Mouse (Mus musculus) liver, embryonic 14.5 days (tissue): ENCODE data around the gene Sult1b1. TPM values are rescaled to one million over a fixed set of nuclear protein-coding genes. Genes with fewer than 3 reads are reported as not detected.
"Not testable (repeated sequence)": the region's sequence is repeated elsewhere in the genome, so short reads cannot be mapped to it uniquely, and the experiment has no call there.

Source experiments
- ATAC-seq: fragments of 200-750 bp; cut with Nextera tagmentation; 2 replicates; pipeline ENCODE4 v1.8.0; 2017; ENCODE audit warnings: moderate number of reproducible peaks, mild to moderate bottlenecking, moderate library complexity; ENCODE audit not compliant: insufficient read depth
- DNase-seq, 3 experiments: peaks; one replicate each; pipeline ENCODE4 v3.0.0-alpha.2; 2012 to 2013; ENCODE audit warnings: low read depth in 3 of 3, low spot score in 3 of 3
- H3K27ac ChIP-seq: fragments of 300-500 bp; sonication (generic); 2 replicates; pipeline ENCODE4 v1.5.1; 2014; ENCODE audit warnings: moderate library complexity, mild to moderate bottlenecking, control low read depth, inconsistent platforms
- H3K27me3 ChIP-seq: fragments of 300-500 bp; sonication (generic); 2 replicates; pipeline ENCODE4 v1.6.1; 2014; ENCODE audit warnings: mild to moderate bottlenecking, low read length, moderate library complexity; ENCODE audit not compliant: control insufficient read depth, insufficient read depth
- H3K36me3 ChIP-seq: fragments of 300-500 bp; sonication (generic); replicated peaks from 2 replicates; pipeline ENCODE4 v1.6.1; 2014; ENCODE audit warnings: low read depth; ENCODE audit not compliant: control insufficient read depth, insufficient read depth
- H3K4me1 ChIP-seq, 2 experiments: fragments of 200-500 bp in 1 of 2; fragments of 300-500 bp in 1 of 2; sonication (generic) in 1 of 2; replicated peaks; 2 replicates each; pipeline ENCODE4 v1.6.1; 2012 to 2014; ENCODE audit warnings: antibody characterized with exemption in 1 of 2, inconsistent platforms in 1 of 2, low read length in 1 of 2; ENCODE audit not compliant: control insufficient read depth in 2 of 2, insufficient read depth in 2 of 2
- H3K4me2 ChIP-seq: fragments of 300-500 bp; sonication (generic); 2 replicates; pipeline ENCODE4 v1.6.1; 2014; ENCODE audit warnings: low read depth, mild to moderate bottlenecking, control low read depth, moderate library complexity
- H3K4me3 ChIP-seq, 2 experiments: fragments of 200-500 bp in 1 of 2; fragments of 300-500 bp in 1 of 2; sonication (generic) in 1 of 2; 2 replicates each; pipeline ENCODE4 v1.5.1; 2012 to 2014; ENCODE audit warnings: low read depth in 2 of 2, low read length in 2 of 2, mild to moderate bottlenecking in 2 of 2, control low read depth in 1 of 2, inconsistent platforms in 1 of 2, moderate library complexity in 1 of 2; ENCODE audit not compliant: insufficient read depth in 1 of 2
- H3K9ac ChIP-seq: fragments of 300-500 bp; sonication (generic); replicated peaks from 2 replicates; pipeline ENCODE4 v1.6.1; 2014; ENCODE audit warnings: mild to moderate bottlenecking, control low read depth, moderate library complexity
- H3K9me3 ChIP-seq: fragments of 300-500 bp; sonication (generic); 2 replicates; pipeline ENCODE4 v1.6.1; 2016; ENCODE audit warnings: low read length, mixed read lengths; ENCODE audit not compliant: control insufficient read depth
- CTCF ChIP-seq: IDR thresholded peaks from 2 replicates; pipeline ENCODE4 v1.5.1; 2016; ENCODE audit warnings: antibody characterized with exemption, low read depth, control low read depth
- EP300 ChIP-seq: IDR thresholded peaks from 2 replicates; pipeline ENCODE4 v1.6.1; 2016; ENCODE audit warnings: antibody characterized with exemption, low read depth
- WGBS: fragments of 180-500 bp; shearing (Covaris S2); extraction: QIAGEN DNeasy Blood & Tissue Kit; methylation state at CpG from one replicate; pipeline ENCODE4 v1.1.7; 2014; ENCODE audit not compliant: insufficient replicate concordance; 5-methylcytosine and 5-hydroxymethylcytosine counted together
- polyA plus RNA-seq, 2 experiments: library from polyadenylated mRNA; depleted of rRNA in 1 of 2; stranded (reverse) in 1 of 2; unstranded in 1 of 2; fragments of >200 nt; fragmentation: Nextera tagmentation in 1 of 2; extraction: Ambion mirVana in 1 of 2; gene quantifications; 2 replicates each; pipeline versions ENCODE4 v1.2.1 to v1.2.3; 2012 to 2014

Sult1b1 gene
- polyA plus RNA-seq, 2 experiments: 0.45 to 0.96 TPM

DNA sequence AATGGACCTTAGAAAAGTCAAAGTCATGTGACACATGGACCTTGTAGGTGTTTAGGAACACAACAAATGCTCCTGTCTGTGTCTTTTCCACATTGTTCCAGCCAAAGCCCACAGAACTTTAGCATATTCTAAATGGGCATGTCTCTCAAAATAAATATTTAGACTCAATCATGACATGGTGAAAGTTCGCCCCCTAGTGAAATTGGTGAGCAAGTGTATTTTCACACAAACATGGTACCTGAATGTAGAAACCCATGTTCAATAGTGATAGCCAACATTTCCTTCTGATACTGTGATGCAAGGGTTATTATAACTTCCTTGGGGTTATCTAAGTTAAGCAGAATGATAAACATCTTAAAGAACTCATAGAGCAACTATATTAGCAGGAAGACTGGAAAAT lies 12.9 kb upstream of the Sult1b1 start:
- Histone ChIP-seq H3K9ac (no peak overlapping the region), H3K9me3 (no peaks in the 10 kb centered on the region), H3K27me3 (no peaks in the 10 kb centered on the region), H3K4me3 (no peak overlapping the region), H3K36me3 (no peaks in the 10 kb centered on the region), H3K4me2 (no peak overlapping the region), H3K4me1 (no peaks in the 10 kb centered on the region), H3K27ac (no peak overlapping the region)
- TF ChIP-seq CTCF (no peak; the same call in 1 of the 2 replicates), EP300 (no peak)
- DNase-seq: no peak
- 11% methylated on average over 1 of the region's 1 CpGs for WGBS
- no peak for ATAC-seq

DNA sequence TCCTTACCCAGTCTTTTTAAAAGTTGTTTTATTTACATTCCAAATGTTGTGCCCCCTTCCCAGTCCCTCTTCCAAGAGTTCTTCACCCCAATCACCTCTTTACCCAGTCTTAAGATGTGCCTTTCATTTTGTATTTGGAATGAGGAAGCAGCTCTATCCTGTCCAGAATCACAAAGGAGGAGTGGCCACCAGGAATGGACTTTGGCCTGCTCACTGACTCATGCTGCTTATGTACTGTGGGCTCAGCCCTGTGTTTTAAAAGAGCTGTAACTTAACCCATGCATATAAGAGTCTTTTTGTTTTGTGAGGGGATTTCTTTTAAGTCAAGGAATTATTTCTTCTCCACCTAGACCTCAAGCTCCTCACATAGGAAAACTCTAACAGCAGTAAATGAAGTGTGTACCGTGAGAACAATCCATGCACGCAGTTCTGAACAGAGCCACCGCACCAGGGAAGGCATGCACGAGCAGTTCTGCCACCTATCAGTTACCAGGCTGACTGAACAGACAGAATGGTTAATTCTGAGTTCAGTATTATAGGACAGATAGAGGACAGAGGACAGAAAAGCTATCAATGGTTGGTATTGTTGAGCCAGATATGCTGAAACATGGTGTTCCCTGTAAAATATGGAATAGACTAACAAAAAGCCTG lies 1.9 kb downstream of the Sult1b1 start:
- WGBS: 68% methylated on average over 4 of the region's 4 CpGs
- no peak overlapping the region for H3K27ac ChIP-seq
- H3K9ac ChIP-seq: no peak overlapping the region
- peaks cover 0 to 3% of the 10 kb centered on the region in 2 experiments; a peak in 1 of 4 replicates for H3K4me1 ChIP-seq
- no peaks in the 10 kb centered on the region for H3K9me3 ChIP-seq
- DNase-seq: no peak
- no peak overlapping the region for H3K4me3 ChIP-seq
- no peak overlapping the region for H3K4me2 ChIP-seq
- no peaks in the 10 kb centered on the region for H3K27me3 ChIP-seq
- peak; percentile 58; the same call in 1 of the 2 replicates for ATAC-seq
- H3K36me3 ChIP-seq: no peaks in the 10 kb centered on the region
- TF ChIP-seq CTCF (no peak), EP300 (no peak)

DNA sequence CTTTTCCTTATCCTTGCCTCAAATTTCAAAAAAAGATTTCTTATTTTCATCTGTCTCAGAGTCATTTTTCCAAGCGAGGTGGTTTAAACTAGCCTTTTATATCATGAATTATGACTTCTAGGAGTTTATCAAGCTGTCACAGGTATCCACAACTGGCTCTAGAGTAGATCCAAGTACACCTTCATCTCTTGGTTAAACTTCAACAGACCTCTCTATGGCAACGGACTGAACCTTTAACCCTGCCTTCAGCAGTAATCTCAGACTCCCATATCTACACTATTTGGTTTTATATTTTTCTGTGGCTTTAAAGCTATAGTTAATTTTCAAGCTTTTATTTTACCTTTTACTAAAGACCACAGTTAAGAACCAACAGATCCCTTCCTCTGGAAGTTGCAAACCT lies 5.7 kb downstream of the Sult1b1 start:
- Histone ChIP-seq H3K4me3 (no peak overlapping the region), H3K9ac (no peak overlapping the region), H3K4me1 (peaks cover 0 to 3% of the 10 kb centered on the region in 2 experiments; a peak in 1 of 4 replicates), H3K9me3 (no peaks in the 10 kb centered on the region), H3K36me3 (no peaks in the 10 kb centered on the region), H3K27me3 (no peaks in the 10 kb centered on the region), H3K4me2 (no peak overlapping the region), H3K27ac (no peak overlapping the region)
- DNase-seq (no peak), ATAC-seq (no peak)
- WGBS: 42% methylated on average over 2 of the region's 2 CpGs
- TF ChIP-seq CTCF (no peak), EP300 (no peak)

DNA sequence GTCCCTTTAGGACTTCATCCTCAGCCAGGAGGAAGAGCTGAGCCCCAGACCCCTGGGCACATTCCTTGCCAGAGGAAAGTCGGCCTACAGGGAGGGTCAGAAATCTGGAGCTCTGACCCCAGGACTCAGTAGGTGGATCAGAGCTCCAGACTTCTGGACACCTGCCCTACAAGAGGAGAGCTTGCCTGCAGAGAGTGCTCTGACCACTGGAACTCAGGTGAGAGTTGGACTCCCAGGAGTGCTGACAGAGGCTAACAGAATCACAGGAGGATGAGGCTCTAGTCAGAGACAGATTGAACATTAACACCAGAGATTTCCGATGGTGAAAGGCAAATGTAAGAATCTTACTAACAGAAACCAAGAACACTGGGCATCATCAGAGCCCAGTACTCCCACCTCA lies 14.4 kb downstream of the Sult1b1 start:
- H3K4me1 ChIP-seq, H3K27me3 ChIP-seq, H3K36me3 ChIP-seq, DNase-seq, H3K4me2 ChIP-seq, ATAC-seq, H3K9ac ChIP-seq, H3K27ac ChIP-seq, H3K4me3 ChIP-seq, H3K9me3 ChIP-seq: not testable (repeated sequence)
- 54% methylated on average over 2 of the region's 2 CpGs for WGBS

DNA sequence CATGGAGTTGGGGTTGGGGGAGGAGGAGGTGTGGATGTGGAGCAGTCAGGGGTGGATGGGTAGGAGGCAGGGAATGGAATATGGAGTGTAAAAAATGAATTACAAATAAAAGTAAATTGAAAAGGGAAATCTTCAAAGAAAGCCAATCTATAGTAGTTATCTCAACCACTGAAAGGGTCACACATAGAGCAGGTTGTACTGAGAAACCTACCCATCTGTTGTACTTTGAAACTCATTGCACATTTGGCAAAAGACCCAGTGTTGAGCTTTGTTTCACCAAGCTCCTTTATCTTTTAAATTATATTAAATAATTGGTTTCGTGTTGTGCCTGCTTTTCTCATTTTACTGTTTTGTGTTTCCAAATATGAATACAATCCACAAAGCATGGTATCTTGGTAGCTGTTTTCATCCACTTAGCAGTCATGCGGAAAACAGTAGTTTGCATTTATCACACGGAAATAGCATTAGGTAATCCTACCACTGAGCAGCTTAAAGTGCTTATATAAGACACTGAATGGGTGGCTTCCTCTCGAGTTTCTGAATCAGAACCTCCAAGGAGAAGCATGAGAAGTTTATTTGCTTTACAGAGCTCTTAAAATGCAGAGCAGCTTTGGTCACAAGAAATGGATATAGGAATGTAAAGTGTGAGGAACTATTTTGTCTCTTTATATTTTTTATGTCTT lies 32.1 kb downstream of the Sult1b1 start:
- no peak for ATAC-seq
- H3K36me3 ChIP-seq: no peaks in the 10 kb centered on the region
- H3K9me3 ChIP-seq: no peaks in the 10 kb centered on the region
- no peak for TF ChIP-seq EP300
- no peak for TF ChIP-seq CTCF
- no peak overlapping the region for H3K4me3 ChIP-seq
- H3K4me2 ChIP-seq: no peak overlapping the region
- H3K4me1 ChIP-seq: no peaks in the 10 kb centered on the region
- no peaks in the 10 kb centered on the region for H3K27me3 ChIP-seq
- WGBS: 44% methylated on average over 4 of the region's 4 CpGs
- no peak overlapping the region for H3K9ac ChIP-seq
- DNase-seq: no peak
- no peak overlapping the region for H3K27ac ChIP-seq
